ENCODE assay signal across 9 mouse cellular contexts in genomic region chr11:76916539-76917229, GRCm38 (mm10). TPM values are rescaled to one million over a fixed set of nuclear protein-coding genes. Genes with fewer than 3 reads are reported as not detected.
DNase-seq lines count a peak whose midpoint lies in the region; ATAC-seq lines count a peak whose summit lies in the region.
"Had no signal": no experiment of that assay in that cellular context is flagged by ENCODE, and none has a peak within 500 bp of the region (broad histone marks: within the 10 kb centered on the region; RNA-seq: fewer than 3 reads in every experiment).

No protein-coding gene starts in this region.

- DNase-seq in heart, embryonic 10.5 days (ENCODE audit: low spot score) = no peak
- DNase-seq in heart, postnatal 36 days = no peak
- DNase-seq in A20 (ENCODE audit: low read depth, low spot score) = peak; percentile 32
- DNase-seq in embryonic facial prominence, embryonic 10.5 days (ENCODE audit: low spot score) = peak; percentile 34
- DNase-seq in liver, embryonic 11.5 days (ENCODE audit: low spot score) = no peak
- DNase-seq in gastrocnemius, postnatal 36 days = no peak
- no peak for DNase-seq in layer of hippocampus, postnatal 36 days
- no peak for DNase-seq in left cerebral cortex, postnatal 36 days (ENCODE audit: low spot score in 2 of 2)

- H3K36me3 ChIP-seq in heart, embryonic 10.5 days = no peaks in the 10 kb centered on the region
- H3K36me3 ChIP-seq in embryonic facial prominence, embryonic 10.5 days (replicated peaks) = no peaks in the 10 kb centered on the region
- H3K36me3 ChIP-seq in liver, embryonic 11.5 days (ENCODE audit: control insufficient read depth, insufficient read depth, low read length) = no peaks in the 10 kb centered on the region

- 0 out of 2 replicates have a peak overlapping the region, but pooled peaks have one; percentile 16 for H3K27ac ChIP-seq in heart, embryonic 10.5 days
- peak overlapping the region; percentile 51 for H3K27ac ChIP-seq in embryonic facial prominence, embryonic 10.5 days (replicated peaks)
- H3K27ac ChIP-seq in liver, embryonic 11.5 days (ENCODE audit: low read depth, low read length) = no peak overlapping the region
- H3K27ac ChIP-seq: hindbrain, postnatal 0 days had no signal

- H3K9ac ChIP-seq in liver, embryonic 11.5 days (ENCODE audit: low read depth, low read length) = no peak overlapping the region

- intact Hi-C loops in heart, postnatal 36 days (cut with DNase I) = no loop called here
- intact Hi-C loops in gastrocnemius, postnatal 36 days (cut with DNase I) = no loop called here
- intact Hi-C loops in left cerebral cortex, postnatal 36 days (cut with DNase I) = no loop called here

- WGBS in heart, embryonic 10.5 days = 40% methylated on average over 13 of the region's 13 CpGs
- WGBS in embryonic facial prominence, embryonic 10.5 days = 46% methylated on average over 13 of the region's 13 CpGs
- WGBS in liver, embryonic 11.5 days = 38% methylated on average over 13 of the region's 13 CpGs

- peaks cover 27% of the 10 kb centered on the region for H3K4me1 ChIP-seq in heart, embryonic 10.5 days
- H3K4me1 ChIP-seq in embryonic facial prominence, embryonic 10.5 days = peaks cover 60% of the 10 kb centered on the region
- peaks cover 7% of the 10 kb centered on the region; the same call in 1 of the 2 replicates for H3K4me1 ChIP-seq in liver, embryonic 11.5 days (replicated peaks; ENCODE audit: control insufficient read depth, insufficient read depth, low read length)

- no peaks in the 10 kb centered on the region for H3K27me3 ChIP-seq in heart, embryonic 10.5 days (ENCODE audit: insufficient read depth, poor library complexity, severe bottlenecking)
- H3K27me3 ChIP-seq in embryonic facial prominence, embryonic 10.5 days (replicated peaks; ENCODE audit: low read depth, poor library complexity, severe bottlenecking) = no peaks in the 10 kb centered on the region
- H3K27me3 ChIP-seq in liver, embryonic 11.5 days (replicated peaks; ENCODE audit: control insufficient read depth, insufficient read depth, low read length) = no peaks in the 10 kb centered on the region

- no peak overlapping the region for H3K4me3 ChIP-seq in heart, embryonic 10.5 days
- peak overlapping the region; percentile 28; the same call in 1 of the 2 replicates for H3K4me3 ChIP-seq in embryonic facial prominence, embryonic 10.5 days
- no peak overlapping the region for H3K4me3 ChIP-seq in liver, embryonic 11.5 days (ENCODE audit: low read depth, low read length)

- H3K9me3 ChIP-seq in heart, embryonic 10.5 days = no peaks in the 10 kb centered on the region
- no peaks in the 10 kb centered on the region for H3K9me3 ChIP-seq in embryonic facial prominence, embryonic 10.5 days
- no peaks in the 10 kb centered on the region for H3K9me3 ChIP-seq in liver, embryonic 11.5 days (ENCODE audit: control insufficient read depth, low read length)

- ATAC-seq in liver, embryonic 11.5 days (replicated peaks; ENCODE audit: low FRiP score) = no peak
- ATAC-seq: hindbrain, postnatal 0 days had no signal

- peak overlapping the region; percentile 25 for H3K4me2 ChIP-seq in liver, embryonic 11.5 days

RNA-seq across cellular contexts. Expression of gene Blmh, which starts 7.9 kb away (rescaled TPM):
- 128 and 152 TPM in 2 replicates for polyA plus RNA-seq in heart, embryonic 10.5 days (2016; fragmentation: Nextera tagmentation; extraction: Ambion mirVana)
- total RNA-seq in heart, postnatal 36 days (2021) = 10 to 100 TPM; 34.1 to 40.7 TPM
- 203 and 207 TPM in 2 replicates for polyA plus RNA-seq in embryonic facial prominence, embryonic 10.5 days (2016; fragmentation: Nextera tagmentation; extraction: Ambion mirVana)
- 107 and 116 TPM in 2 replicates for polyA plus RNA-seq in liver, embryonic 11.5 days (2014; fragmentation: Nextera tagmentation; extraction: Ambion mirVana)
- total RNA-seq in gastrocnemius, postnatal 36 days (2021) = 10 to 100 TPM; 29.6 to 33.0 TPM
- total RNA-seq in layer of hippocampus, postnatal 36 days (2021) = 10 to 100 TPM; 52.3 to 52.4 TPM
- 10 to 100 TPM; 58.9 to 60.3 TPM for total RNA-seq in left cerebral cortex, postnatal 36 days (2021)

RNA-seq across cellular contexts. Expression of gene Tmigd1, which starts 14.7 kb away (rescaled TPM):
- polyA plus RNA-seq in heart, embryonic 10.5 days (2016; fragmentation: Nextera tagmentation; extraction: Ambion mirVana) = 0.40 TPM in 1 of 2 replicates, not detected in the other
- under 1 TPM; 0.22 to 0.27 TPM for total RNA-seq in heart, postnatal 36 days (2021)
- polyA plus RNA-seq in embryonic facial prominence, embryonic 10.5 days (2016; fragmentation: Nextera tagmentation; extraction: Ambion mirVana) = not detected in 2 replicates
- polyA plus RNA-seq in liver, embryonic 11.5 days (2014; fragmentation: Nextera tagmentation; extraction: Ambion mirVana) = not detected in 2 replicates
- total RNA-seq in gastrocnemius, postnatal 36 days (2021) = under 1 TPM in 1 of 2 experiments, not detected in 1; 0.41 TPM
- total RNA-seq in layer of hippocampus, postnatal 36 days (2021) = not detected
- total RNA-seq in left cerebral cortex, postnatal 36 days (2021) = not detected
- polyA plus RNA-seq: hindbrain, postnatal 0 days had no signal

Comparison
In these comparisons a context has a peak if more than half of its experiments do, and no peak if none do; other contexts are left out.
1. DNase-seq: peak in A20 (single experiment) and embryonic facial prominence, embryonic 10.5 days (single experiment); none in heart, embryonic 10.5 days (single experiment), heart, postnatal 36 days (0 of 2), liver, embryonic 11.5 days (single experiment), gastrocnemius, postnatal 36 days (0 of 2), layer of hippocampus, postnatal 36 days (0 of 2) and left cerebral cortex, postnatal 36 days (0 of 2).